Mouse (Mus musculus): ENCODE results near the gene Unc119. TPM values are rescaled to one million over a fixed set of nuclear protein-coding genes. Genes with fewer than 3 reads are reported as not detected.

Gene Unc119
- polyA plus RNA-seq, 2 experiments, result 20.9 to 33.5 TPM

DNA sequence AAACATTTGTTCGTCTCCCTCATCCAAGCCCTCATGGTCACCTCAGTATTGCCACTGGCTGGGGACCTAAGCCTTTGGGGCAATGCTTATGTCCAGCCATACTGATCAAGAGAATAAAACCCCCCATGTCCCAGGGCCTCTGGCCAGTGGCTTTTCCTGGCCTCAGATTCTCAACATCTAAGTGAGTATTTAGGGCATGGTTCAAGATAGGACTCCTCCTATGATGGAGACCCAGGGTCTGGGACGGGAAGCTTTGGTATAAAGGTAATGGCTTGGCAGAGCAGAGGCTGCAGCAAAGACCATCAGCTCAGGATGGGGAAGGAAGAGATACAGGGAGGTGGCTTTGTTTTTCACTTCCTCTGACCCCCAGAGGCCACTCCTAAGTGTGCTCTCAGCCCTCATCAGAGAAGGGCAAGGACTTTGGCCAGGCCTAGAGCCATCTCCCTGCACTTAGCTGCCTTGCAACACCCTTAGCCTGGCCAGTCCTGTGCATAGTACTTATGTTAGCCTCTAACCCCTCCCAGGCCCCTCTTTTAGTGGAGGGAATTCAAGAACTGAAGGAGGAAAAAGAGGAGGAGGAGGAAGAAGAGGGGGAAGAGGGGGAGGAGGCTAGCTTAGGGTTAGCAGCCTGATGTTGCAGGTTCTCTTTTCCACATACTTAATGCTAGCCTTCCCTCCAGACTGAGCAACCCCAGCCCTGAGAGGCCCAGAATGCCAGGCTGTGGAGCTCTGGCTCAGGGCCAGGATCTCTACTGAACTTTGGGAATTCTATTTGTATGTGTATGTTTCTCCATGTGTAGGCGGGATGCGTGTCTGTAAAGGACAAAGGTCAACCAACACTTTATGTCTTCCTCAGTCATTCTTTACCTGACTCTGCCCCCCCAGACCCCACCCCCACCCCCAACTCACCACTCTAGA, 6.4 kb downstream of the Unc119 start:
- ATAC-seq (ENCODE audit: insufficient read depth), result no peak
- Histone ChIP-seq H3K4me2 (ENCODE audit: low read depth) (no peak overlapping the region), H3K9me3 (ENCODE audit: control insufficient read depth, low read length) (no peaks in the 10 kb centered on the region), H3K27ac (no peak overlapping the region), H3K9ac (replicated peaks) (no peak overlapping the region), H3K4me1 (replicated peaks; ENCODE audit: control insufficient read depth in 2 of 2, insufficient read depth in 2 of 2, low read length in 1 of 2) (peaks cover 16 to 27% of the 10 kb centered on the region in 2 experiments), H3K36me3 (replicated peaks; ENCODE audit: control insufficient read depth, insufficient read depth, low read depth) (0 out of 2 replicates have a peak, but pooled peaks cover 2% of the 10 kb centered on the region), H3K27me3 (ENCODE audit: control insufficient read depth, insufficient read depth, low read length) (no peaks in the 10 kb centered on the region), H3K4me3 (ENCODE audit: insufficient read depth in 1 of 2, low read depth in 2 of 2, low read length in 2 of 2) (no peak overlapping the region)
- DNase-seq (ENCODE audit: low read depth in 3 of 3, low spot score in 3 of 3), result no peak
- TF ChIP-seq CTCF (IDR thresholded peaks at IDR 0.05; ENCODE audit: low read depth) (no peak), EP300 (IDR thresholded peaks at IDR 0.05; ENCODE audit: low read depth) (no peak)
- WGBS (ENCODE audit: insufficient replicate concordance), result 71% methylated on average over 4 of the region's 4 CpGs

DNA sequence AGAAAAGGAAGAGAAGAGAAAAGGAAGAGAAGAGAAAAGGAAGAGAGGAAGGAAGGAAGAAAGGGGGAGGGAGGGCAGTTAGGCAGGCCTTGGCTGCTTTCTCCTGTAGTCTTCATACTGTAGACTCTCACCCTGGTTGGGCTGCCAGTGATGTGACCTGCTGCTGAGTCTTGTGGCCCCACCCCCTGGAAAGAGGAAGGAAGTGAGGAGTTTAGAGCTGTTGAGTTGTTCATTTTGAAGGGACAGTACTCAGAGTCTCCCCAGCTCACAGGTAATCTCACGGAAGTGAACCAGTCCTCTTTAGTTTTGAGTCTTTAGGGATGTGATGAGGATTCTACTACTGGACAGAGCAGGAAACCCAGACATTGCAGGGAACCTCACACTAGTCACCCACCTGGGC, 9.8 kb downstream of the Unc119 start:
- H3K27me3 ChIP-seq (ENCODE audit: control insufficient read depth, insufficient read depth, low read length), result no peaks in the 10 kb centered on the region
- no peak overlapping the region for H3K4me3 ChIP-seq (ENCODE audit: insufficient read depth in 1 of 2, low read depth in 2 of 2, low read length in 2 of 2)
- H3K36me3 ChIP-seq (replicated peaks; ENCODE audit: control insufficient read depth, insufficient read depth, low read depth), result 0 out of 2 replicates have a peak, but pooled peaks cover 2% of the 10 kb centered on the region
- peaks cover 0 to 6% of the 10 kb centered on the region in 2 experiments; a peak in 1 of 4 replicates for H3K4me1 ChIP-seq (replicated peaks; ENCODE audit: control insufficient read depth in 2 of 2, insufficient read depth in 2 of 2, low read length in 1 of 2)
- no peak overlapping the region for H3K27ac ChIP-seq
- ATAC-seq (ENCODE audit: insufficient read depth) (no peak), DNase-seq (ENCODE audit: low read depth in 3 of 3, low spot score in 3 of 3) (no peak)
- H3K4me2 ChIP-seq (ENCODE audit: low read depth), result no peak overlapping the region
- 46% methylated on average over 1 of the region's 1 CpGs for WGBS (ENCODE audit: insufficient replicate concordance)
- H3K9me3 ChIP-seq (ENCODE audit: control insufficient read depth, low read length), result no peaks in the 10 kb centered on the region
- no peak overlapping the region for H3K9ac ChIP-seq (replicated peaks)
- no peak for TF ChIP-seq EP300 (IDR thresholded peaks at IDR 0.05; ENCODE audit: low read depth)
- TF ChIP-seq CTCF (IDR thresholded peaks at IDR 0.05; ENCODE audit: low read depth), result no peak

DNA sequence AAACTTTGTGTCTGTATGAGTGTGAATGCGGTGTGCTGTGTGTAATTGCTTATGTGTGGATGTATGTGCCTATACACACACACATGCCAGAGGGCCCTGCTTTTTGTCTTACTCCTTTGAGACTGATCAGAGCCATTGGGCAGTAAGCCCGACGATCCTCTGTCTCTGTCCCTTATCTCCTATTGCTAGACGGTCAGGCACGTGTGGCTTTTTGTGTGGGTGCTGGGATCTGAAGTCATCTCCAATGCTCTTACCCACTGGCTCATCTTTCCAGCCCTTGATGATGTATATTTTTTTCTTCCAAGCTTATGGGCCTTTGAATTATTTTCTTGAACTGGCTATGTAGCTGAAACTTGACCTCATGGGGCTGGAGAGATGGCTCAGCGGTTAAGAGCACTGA, 11.6 kb downstream of the Unc119 start:
- H3K4me2 ChIP-seq (ENCODE audit: low read depth), result no peak overlapping the region
- no peak overlapping the region for H3K27ac ChIP-seq
- DNase-seq (ENCODE audit: low read depth in 3 of 3, low spot score in 3 of 3) (no peak), ATAC-seq (ENCODE audit: insufficient read depth) (no peak)
- WGBS (ENCODE audit: insufficient replicate concordance), result 50% methylated on average over 6 of the region's 6 CpGs
- H3K9me3 ChIP-seq (ENCODE audit: control insufficient read depth, low read length), result no peaks in the 10 kb centered on the region
- H3K9ac ChIP-seq (replicated peaks), result no peak overlapping the region
- peaks cover 1 to 4% of the 10 kb centered on the region in 2 experiments; a peak in 1 of 4 replicates for H3K4me1 ChIP-seq (replicated peaks; ENCODE audit: control insufficient read depth in 2 of 2, insufficient read depth in 2 of 2, low read length in 1 of 2)
- TF ChIP-seq EP300 (IDR thresholded peaks at IDR 0.05; ENCODE audit: low read depth), result no peak
- no peak for TF ChIP-seq CTCF (IDR thresholded peaks at IDR 0.05; ENCODE audit: low read depth)
- H3K27me3 ChIP-seq (ENCODE audit: control insufficient read depth, insufficient read depth, low read length), result no peaks in the 10 kb centered on the region
- no peak overlapping the region for H3K4me3 ChIP-seq (ENCODE audit: insufficient read depth in 1 of 2, low read depth in 2 of 2, low read length in 2 of 2)
- H3K36me3 ChIP-seq (replicated peaks; ENCODE audit: control insufficient read depth, insufficient read depth, low read depth), result no peaks in the 10 kb centered on the region

- Histone ChIP-seq H3K4me3 (ENCODE audit: insufficient read depth in 1 of 2, low read depth in 2 of 2, low read length in 2 of 2) (no peak overlapping the region), H3K4me1 (replicated peaks; ENCODE audit: control insufficient read depth in 2 of 2, insufficient read depth in 2 of 2, low read length in 1 of 2) (peaks cover 0 to 2% of the 10 kb centered on the region in 2 experiments; a peak in 1 of 4 replicates), H3K4me2 (ENCODE audit: low read depth) (no peak overlapping the region), H3K27me3 (ENCODE audit: control insufficient read depth, insufficient read depth, low read length) (no peaks in the 10 kb centered on the region), H3K9ac (replicated peaks) (no peak overlapping the region), H3K27ac (no peak overlapping the region), H3K9me3 (ENCODE audit: control insufficient read depth, low read length) (no peaks in the 10 kb centered on the region), H3K36me3 (replicated peaks; ENCODE audit: control insufficient read depth, insufficient read depth, low read depth) (no peaks in the 10 kb centered on the region)
- TF ChIP-seq CTCF (IDR thresholded peaks at IDR 0.05; ENCODE audit: low read depth) (peak; percentile 90), EP300 (IDR thresholded peaks at IDR 0.05; ENCODE audit: low read depth) (no peak)
- DNase-seq (ENCODE audit: low read depth in 3 of 3, low spot score in 3 of 3), result no peak
- 28% methylated on average over 4 of the region's 4 CpGs for WGBS (ENCODE audit: insufficient replicate concordance)
- ATAC-seq (ENCODE audit: insufficient read depth), result no peak
These were observed 12.4 kb downstream of the Unc119 start for GRCm38 (mm10) chr11:78355471-78356238.
